Mouse (Mus musculus) liver, postnatal 0 days (tissue): Measurements from ENCODE around the gene Pdss2. TPM values are rescaled to one million over a fixed set of nuclear protein-coding genes. Genes with fewer than 3 reads are reported as not detected.

Experiments
- ATAC-seq: fragments of 200-750 bp; cut with Nextera tagmentation; 2 replicates; pipeline ENCODE4 v1.8.0; 2017; ENCODE audit warnings: mild to moderate bottlenecking, moderate library complexity
- DNase-seq: peaks from one replicate; pipeline ENCODE4 v3.0.0-alpha.2; 2016
- H3K27ac ChIP-seq: fragments of 300-500 bp; sonication (generic); 2 replicates; pipeline ENCODE4 v1.5.1; 2014; ENCODE audit warnings: antibody characterized with exemption, moderate library complexity, mild to moderate bottlenecking, low read depth
- H3K27me3 ChIP-seq: fragments of 300-500 bp; sonication (generic); 2 replicates; pipeline ENCODE4 v1.6.1; 2014; ENCODE audit warnings: low read length, control low read depth, mixed read lengths; ENCODE audit not compliant: insufficient read depth
- H3K36me3 ChIP-seq: fragments of 300-500 bp; sonication (generic); replicated peaks from 2 replicates; pipeline ENCODE4 v1.6.1; 2014; ENCODE audit warnings: mild to moderate bottlenecking, control low read depth, low read length, moderate library complexity, mixed read lengths; ENCODE audit not compliant: insufficient read depth
- H3K4me1 ChIP-seq: fragments of 300-500 bp; sonication (generic); 2 replicates; pipeline ENCODE4 v1.6.1; 2014; ENCODE audit warnings: antibody characterized with exemption, mild to moderate bottlenecking, control low read depth; ENCODE audit not compliant: insufficient read depth
- H3K4me2 ChIP-seq: fragments of 300-500 bp; sonication (generic); 2 replicates; pipeline ENCODE4 v1.6.1; 2014; ENCODE audit warnings: low read depth, mild to moderate bottlenecking, low read length, moderate library complexity, mixed read lengths
- H3K4me3 ChIP-seq: fragments of 300-500 bp; sonication (generic); 2 replicates; pipeline ENCODE4 v1.5.1; 2014; ENCODE audit warnings: low read depth, low read length
- H3K9ac ChIP-seq: fragments of 300-500 bp; sonication (generic); replicated peaks from 2 replicates; pipeline ENCODE4 v1.6.1; 2014; ENCODE audit warnings: mild to moderate bottlenecking, moderate library complexity
- H3K9me3 ChIP-seq: fragments of 300-500 bp; sonication (generic); 2 replicates; pipeline ENCODE4 v1.6.1; 2016; ENCODE audit warnings: mild to moderate bottlenecking, control low read depth, low read length, mixed read lengths
- CTCF ChIP-seq: sonication (generic); IDR thresholded peaks from 2 replicates; pipeline ENCODE4 v1.5.1; 2016; ENCODE audit warnings: antibody characterized with exemption, low read depth
- EP300 ChIP-seq: IDR thresholded peaks from 2 replicates; pipeline ENCODE4 v1.6.1; 2016; ENCODE audit warnings: antibody characterized with exemption, low read depth, mild to moderate bottlenecking
- WGBS: fragments of 180-500 bp; shearing (Covaris S2); extraction: QIAGEN DNeasy Blood & Tissue Kit; methylation state at CpG from one replicate; pipeline ENCODE4 v1.1.7; 2014; ENCODE audit not compliant: insufficient replicate concordance; 5-methylcytosine and 5-hydroxymethylcytosine counted together
- polyA plus RNA-seq: library from polyadenylated mRNA; unstranded; fragments of >200 nt; fragmentation: Nextera tagmentation; extraction: Ambion mirVana; gene quantifications from 2 replicates; pipeline ENCODE4 v1.2.1, GENCODE M21; 2015

The Pdss2 gene
- polyA plus RNA-seq, 1 experiment from 2014 or later = 4.5 TPM

- Histone ChIP-seq H3K9me3 (no peaks in the 10 kb centered on the region), H3K9ac (peak within 1 kb of the TSS; percentile 4; the same call in 1 of the 2 replicates), H3K4me1 (peaks cover 12% of the 10 kb centered on the region), H3K4me2 (peak within 1 kb of the TSS; percentile 86), H3K27ac (no peak within 1 kb of the TSS), H3K36me3 (no peaks in the 10 kb centered on the region), H3K4me3 (peak within 1 kb of the TSS; percentile 56), H3K27me3 (peaks cover 81% of the 10 kb centered on the region)
- DNase-seq (peak; percentile 22), ATAC-seq (no peak)
- WGBS = 1% methylated on average over 54 of the region's 91 CpGs
- TF ChIP-seq EP300 (no peak), CTCF (no peak)
Measured at GRCm38 (mm10) chr10:43174326-43175155, 46.7 kb upstream of the Pdss2 start, which contains the start of the genes Sobp and 9030612E09Rik. Gene Sobp (minus strand): TSS chr10:43174530. Gene 9030612E09Rik (plus strand): TSS chr10:43174704.

GRCm38 (mm10) chr10:43175156-43175601, 46.1 kb upstream of the Pdss2 start:
- DNase-seq = no peak
- Histone ChIP-seq H3K4me3 (peak overlapping the region; percentile 56), H3K4me1 (peaks cover 12% of the 10 kb centered on the region), H3K27ac (no peak overlapping the region), H3K4me2 (peak overlapping the region; percentile 86), H3K36me3 (no peaks in the 10 kb centered on the region), H3K9ac (no peak overlapping the region), H3K27me3 (peaks cover 81% of the 10 kb centered on the region), H3K9me3 (no peaks in the 10 kb centered on the region)
- no peak for ATAC-seq
- WGBS = 1% methylated on average over 18 of the region's 18 CpGs
- TF ChIP-seq CTCF (no peak), EP300 (no peak)

GRCm38 (mm10) chr10:43180313-43180912, 40.9 kb upstream of the Pdss2 start:
- ATAC-seq (no peak), DNase-seq (no peak)
- H3K4me1 ChIP-seq = no peaks in the 10 kb centered on the region
- H3K27ac ChIP-seq = no peak overlapping the region
- no peaks in the 10 kb centered on the region for H3K9me3 ChIP-seq
- H3K36me3 ChIP-seq = no peaks in the 10 kb centered on the region
- no peak overlapping the region for H3K9ac ChIP-seq
- no peak overlapping the region for H3K4me3 ChIP-seq
- TF ChIP-seq EP300 = no peak
- WGBS = 62% methylated on average over 5 of the region's 5 CpGs
- no peak overlapping the region for H3K4me2 ChIP-seq
- peaks cover 33% of the 10 kb centered on the region for H3K27me3 ChIP-seq

- no peak overlapping the region for H3K4me3 ChIP-seq
- H3K9me3 ChIP-seq = no peaks in the 10 kb centered on the region
- no peaks in the 10 kb centered on the region for H3K27me3 ChIP-seq
- no peaks in the 10 kb centered on the region for H3K4me1 ChIP-seq
- H3K4me2 ChIP-seq = no peak overlapping the region
- ATAC-seq (no peak), DNase-seq (no peak)
- H3K9ac ChIP-seq = no peak overlapping the region
- WGBS = 76% methylated on average over 2 of the region's 2 CpGs
- H3K27ac ChIP-seq = no peak overlapping the region
- TF ChIP-seq EP300 (no peak), CTCF (no peak)
- H3K36me3 ChIP-seq = no peaks in the 10 kb centered on the region
Measured at GRCm38 (mm10) chr10:43200206-43200605, 21.1 kb upstream of the Pdss2 start.

DNA sequence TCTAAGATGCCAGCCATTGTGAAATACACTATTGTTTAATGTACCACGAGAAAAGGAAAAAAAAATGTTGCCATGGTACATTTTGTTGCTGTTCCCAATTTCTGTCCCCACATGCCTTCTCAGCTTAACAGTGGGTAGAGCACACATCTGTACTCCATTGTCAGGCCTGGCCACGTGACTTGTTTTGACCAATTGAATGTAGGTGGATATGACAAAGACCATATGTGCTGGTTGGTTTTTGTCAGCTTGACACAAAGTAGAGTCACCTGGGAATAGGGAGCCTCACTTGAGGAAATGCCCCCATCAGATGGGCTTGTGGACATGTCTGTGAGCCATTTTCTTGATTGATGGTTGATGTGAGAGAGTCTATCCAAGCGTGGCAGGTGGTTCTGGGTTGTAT, 17.4 kb upstream of the Pdss2 start:
- TF ChIP-seq CTCF (no peak), EP300 (no peak)
- DNase-seq = no peak
- Histone ChIP-seq H3K4me1 (no peaks in the 10 kb centered on the region), H3K4me2 (no peak overlapping the region), H3K27me3 (no peaks in the 10 kb centered on the region), H3K9ac (no peak overlapping the region), H3K36me3 (no peaks in the 10 kb centered on the region), H3K4me3 (no peak overlapping the region), H3K27ac (no peak overlapping the region), H3K9me3 (no peaks in the 10 kb centered on the region)
- WGBS = 67% methylated on average over 3 of the region's 3 CpGs
- ATAC-seq = no peak

DNA sequence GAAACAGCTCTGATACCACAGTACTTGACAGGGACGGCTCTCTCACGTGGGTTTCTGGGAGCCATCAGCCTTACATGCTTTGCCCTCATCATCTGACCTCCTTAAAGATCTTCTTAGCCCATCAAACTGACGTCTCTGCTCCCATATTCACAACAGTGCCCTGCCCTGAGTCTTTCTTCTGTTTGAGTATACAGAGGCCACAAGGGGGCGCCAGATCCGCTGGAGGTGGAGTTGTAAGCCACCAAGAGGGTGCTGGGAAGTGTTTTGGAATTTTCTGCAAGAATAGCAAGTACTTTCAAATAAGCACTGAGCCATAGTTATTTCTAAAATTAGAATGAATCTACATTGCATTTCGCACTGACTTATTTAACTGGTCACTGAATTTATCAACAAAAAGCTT, 9.4 kb upstream of the Pdss2 start:
- Histone ChIP-seq H3K27me3 (no peaks in the 10 kb centered on the region), H3K9ac (no peak overlapping the region), H3K36me3 (no peaks in the 10 kb centered on the region), H3K4me1 (no peaks in the 10 kb centered on the region), H3K4me3 (no peak overlapping the region), H3K9me3 (peaks cover 2% of the 10 kb centered on the region; the same call in 1 of the 2 replicates), H3K4me2 (no peak overlapping the region), H3K27ac (no peak overlapping the region)
- TF ChIP-seq EP300 = no peak
- TF ChIP-seq CTCF = peak; percentile 74
- ATAC-seq (no peak), DNase-seq (peak; percentile 63)
- WGBS = 45% methylated on average over 6 of the region's 6 CpGs
